Mouse (Mus musculus): ENCODE measurements around the gene Prr12. TPM values are rescaled to one million over a fixed set of nuclear protein-coding genes. Genes with fewer than 3 reads are reported as not detected.

Prr12 gene
- polyA plus RNA-seq, 1 experiment from 2014 or later: 7.1 TPM

GRCm38 (mm10) chr7:45013366-45014095 lies 39.1 kb downstream of the Prr12 start:
- no peak overlapping the region for H3K9ac ChIP-seq
- H3K9me3 ChIP-seq: no peaks in the 10 kb centered on the region
- 93% methylated on average over 16 of the region's 16 CpGs for WGBS

GRCm38 (mm10) chr7:45012824-45013223 lies 39.9 kb downstream of the Prr12 start:
- peaks cover 10% of the 10 kb centered on the region; the same call in 1 of the 2 replicates for H3K4me1 ChIP-seq (replicated peaks)
- H3K4me3 ChIP-seq (replicated peaks): no peak overlapping the region
- H3K4me2 ChIP-seq (replicated peaks): no peak overlapping the region
- H3K27me3 ChIP-seq (replicated peaks): no peaks in the 10 kb centered on the region
- no peak overlapping the region for H3K9ac ChIP-seq
- no peaks in the 10 kb centered on the region for H3K9me3 ChIP-seq
- H3K27ac ChIP-seq: no peak overlapping the region
- ATAC-seq: no peak
- H3K36me3 ChIP-seq: peaks cover 45% of the 10 kb centered on the region
- 83% methylated on average over 4 of the region's 4 CpGs for WGBS

More at GRCm38 (mm10) chr7:45013366-45014095, 39.1 kb downstream of the Prr12 start:
- no peak overlapping the region for H3K4me2 ChIP-seq (replicated peaks)
- H3K36me3 ChIP-seq: peaks cover 38% of the 10 kb centered on the region
- no peak overlapping the region for H3K4me3 ChIP-seq (replicated peaks)
- H3K27ac ChIP-seq: no peak overlapping the region
- ATAC-seq: no peak
- H3K4me1 ChIP-seq (replicated peaks): peaks cover 16% of the 10 kb centered on the region; the same call in 1 of the 2 replicates
- no peaks in the 10 kb centered on the region for H3K27me3 ChIP-seq (replicated peaks)

- Histone ChIP-seq H3K4me3 (replicated peaks) (no peak overlapping the region), H3K9me3 (no peaks in the 10 kb centered on the region), H3K27me3 (replicated peaks) (no peaks in the 10 kb centered on the region), H3K9ac (no peak overlapping the region), H3K36me3 (peaks cover 53% of the 10 kb centered on the region), H3K4me1 (replicated peaks) (peaks cover 10% of the 10 kb centered on the region; the same call in 1 of the 2 replicates), H3K4me2 (replicated peaks) (no peak overlapping the region), H3K27ac (no peak overlapping the region)
- ATAC-seq: no peak
- WGBS: 98% methylated on average over 6 of the region's 6 CpGs
Observed at GRCm38 (mm10) chr7:45012011-45012410, 40.7 kb downstream of the Prr12 start.

GRCm38 (mm10) chr7:45008411-45008810 lies 44.3 kb downstream of the Prr12 start:
- Histone ChIP-seq H3K27ac (no peak overlapping the region), H3K36me3 (peaks cover 83% of the 10 kb centered on the region), H3K9ac (no peak overlapping the region), H3K4me1 (replicated peaks) (no peaks in the 10 kb centered on the region), H3K9me3 (no peaks in the 10 kb centered on the region), H3K27me3 (replicated peaks) (no peaks in the 10 kb centered on the region), H3K4me2 (replicated peaks) (no peak overlapping the region), H3K4me3 (replicated peaks) (no peak overlapping the region)
- 95% methylated on average over 19 of the region's 19 CpGs for WGBS
- no peak for ATAC-seq

- Histone ChIP-seq H3K36me3 (peaks cover 85% of the 10 kb centered on the region), H3K9me3 (no peaks in the 10 kb centered on the region), H3K4me3 (replicated peaks) (no peak overlapping the region), H3K27ac (no peak overlapping the region), H3K4me2 (replicated peaks) (no peak overlapping the region), H3K9ac (no peak overlapping the region), H3K27me3 (replicated peaks) (no peaks in the 10 kb centered on the region), H3K4me1 (replicated peaks) (no peaks in the 10 kb centered on the region)
- ATAC-seq: peak; percentile 8; the same call in 1 of the 2 replicates
- 94% methylated on average over 30 of the region's 30 CpGs for WGBS
Observed at GRCm38 (mm10) chr7:45007846-45008245, 44.8 kb downstream of the Prr12 start.

GRCm38 (mm10) chr7:45007141-45007540 lies 45.5 kb downstream of the Prr12 start:
- Histone ChIP-seq H3K9me3 (no peaks in the 10 kb centered on the region), H3K4me2 (replicated peaks) (no peak overlapping the region), H3K9ac (no peak overlapping the region), H3K4me1 (replicated peaks) (no peaks in the 10 kb centered on the region), H3K27me3 (replicated peaks) (no peaks in the 10 kb centered on the region), H3K36me3 (peaks cover 86% of the 10 kb centered on the region), H3K27ac (no peak overlapping the region), H3K4me3 (replicated peaks) (no peak overlapping the region)
- 96% methylated on average over 29 of the region's 29 CpGs for WGBS
- no peak for ATAC-seq

- WGBS: 94% methylated on average over 12 of the region's 12 CpGs
Observed at GRCm38 (mm10) chr7:45006503-45006902, 46.2 kb downstream of the Prr12 start.

GRCm38 (mm10) chr7:45005321-45005992 lies 47.2 kb downstream of the Prr12 start:
- no peak overlapping the region for H3K4me3 ChIP-seq (replicated peaks)
- H3K4me2 ChIP-seq (replicated peaks): no peak overlapping the region
- H3K27ac ChIP-seq: no peak overlapping the region
- H3K36me3 ChIP-seq: peaks cover 84% of the 10 kb centered on the region
- ATAC-seq: no peak
- H3K9me3 ChIP-seq: no peaks in the 10 kb centered on the region
- H3K27me3 ChIP-seq (replicated peaks): no peaks in the 10 kb centered on the region
- WGBS: 88% methylated on average over 6 of the region's 6 CpGs
- no peak overlapping the region for H3K9ac ChIP-seq
- H3K4me1 ChIP-seq (replicated peaks): 0 out of 2 replicates have a peak, but pooled peaks cover 3% of the 10 kb centered on the region

More at GRCm38 (mm10) chr7:45006503-45006902, 46.2 kb downstream of the Prr12 start:
- Histone ChIP-seq H3K36me3 (peaks cover 86% of the 10 kb centered on the region), H3K27ac (no peak overlapping the region), H3K4me1 (replicated peaks) (0 out of 2 replicates have a peak, but pooled peaks cover 3% of the 10 kb centered on the region), H3K4me2 (replicated peaks) (no peak overlapping the region), H3K27me3 (replicated peaks) (no peaks in the 10 kb centered on the region), H3K4me3 (replicated peaks) (no peak overlapping the region), H3K9me3 (no peaks in the 10 kb centered on the region), H3K9ac (no peak overlapping the region)
- ATAC-seq: no peak

GRCm38 (mm10) chr7:45004546-45004945 lies 48.1 kb downstream of the Prr12 start:
- Histone ChIP-seq H3K4me2 (replicated peaks) (no peak overlapping the region), H3K4me3 (replicated peaks) (no peak overlapping the region), H3K9ac (no peak overlapping the region), H3K27me3 (replicated peaks) (no peaks in the 10 kb centered on the region), H3K27ac (no peak overlapping the region), H3K4me1 (replicated peaks) (peaks cover 7% of the 10 kb centered on the region; the same call in 1 of the 2 replicates), H3K9me3 (no peaks in the 10 kb centered on the region), H3K36me3 (peaks cover 80% of the 10 kb centered on the region)
- WGBS: 58% methylated on average over 3 of the region's 3 CpGs
- ATAC-seq: no peak

GRCm38 (mm10) chr7:45002440-45002839 lies 50.2 kb downstream of the Prr12 start:
- Histone ChIP-seq H3K9ac (no peak overlapping the region), H3K36me3 (peaks cover 61% of the 10 kb centered on the region), H3K27me3 (replicated peaks) (no peaks in the 10 kb centered on the region), H3K4me2 (replicated peaks) (no peak overlapping the region), H3K4me3 (replicated peaks) (no peak overlapping the region), H3K4me1 (replicated peaks) (peaks cover 13% of the 10 kb centered on the region), H3K27ac (no peak overlapping the region), H3K9me3 (no peaks in the 10 kb centered on the region)
- 85% methylated on average over 7 of the region's 7 CpGs for WGBS
- no peak for ATAC-seq

GRCm38 (mm10) chr7:45000539-45001114 lies 52.1 kb downstream of the Prr12 start:
- Histone ChIP-seq H3K36me3 (peaks cover 43% of the 10 kb centered on the region), H3K27ac (no peak overlapping the region), H3K27me3 (replicated peaks) (no peaks in the 10 kb centered on the region), H3K9me3 (no peaks in the 10 kb centered on the region), H3K4me2 (replicated peaks) (no peak overlapping the region), H3K4me1 (replicated peaks) (peaks cover 23% of the 10 kb centered on the region), H3K4me3 (replicated peaks) (no peak overlapping the region), H3K9ac (no peak overlapping the region)
- no peak for ATAC-seq
- whole genome bisulfite sequencing: 83% methylated on average over 21 of the region's 21 CpGs

- H3K9me3 ChIP-seq: no peaks in the 10 kb centered on the region
- H3K36me3 ChIP-seq: peaks cover 40% of the 10 kb centered on the region
- peaks cover 23% of the 10 kb centered on the region for H3K4me1 ChIP-seq (replicated peaks)
- 0 out of 2 replicates have a peak overlapping the region, but pooled peaks have one; percentile 1 for H3K4me3 ChIP-seq (replicated peaks)
- H3K4me2 ChIP-seq (replicated peaks): 0 out of 2 replicates have a peak overlapping the region, but pooled peaks have one; percentile 11
- H3K27me3 ChIP-seq (replicated peaks): no peaks in the 10 kb centered on the region
- H3K27ac ChIP-seq: no peak overlapping the region
- WGBS: 76% methylated on average over 11 of the region's 11 CpGs
- H3K9ac ChIP-seq: no peak overlapping the region
- ATAC-seq: no peak
Observed at GRCm38 (mm10) chr7:44999753-45000152, 52.9 kb downstream of the Prr12 start.
